Mouse (Mus musculus): ENCODE results near the gene Adcy2.

Adcy2 gene

DNA sequence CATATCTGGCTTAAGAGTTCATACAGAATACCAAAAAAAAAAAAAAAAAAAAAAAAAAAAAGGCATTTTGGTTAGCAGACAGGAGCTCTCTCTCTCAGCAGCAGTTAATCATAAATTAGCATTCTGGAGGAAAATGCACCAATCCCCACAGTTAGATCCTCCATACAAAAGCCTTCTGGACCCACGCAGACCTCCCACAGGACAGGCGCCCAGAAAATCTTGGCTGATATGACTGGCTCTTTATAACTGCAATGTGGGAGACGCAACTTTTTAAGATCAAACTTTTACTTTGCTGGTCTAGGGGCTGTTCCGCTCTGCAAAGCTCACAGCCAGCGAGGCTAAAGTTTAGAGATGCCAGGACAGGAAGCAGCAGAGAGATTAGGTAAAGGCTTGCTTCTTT, 37.8 kb downstream of the Adcy2 start:
- DNase-seq (ENCODE audit: low spot score in 2 of 2) = peak; percentile 42 to 60

DNA sequence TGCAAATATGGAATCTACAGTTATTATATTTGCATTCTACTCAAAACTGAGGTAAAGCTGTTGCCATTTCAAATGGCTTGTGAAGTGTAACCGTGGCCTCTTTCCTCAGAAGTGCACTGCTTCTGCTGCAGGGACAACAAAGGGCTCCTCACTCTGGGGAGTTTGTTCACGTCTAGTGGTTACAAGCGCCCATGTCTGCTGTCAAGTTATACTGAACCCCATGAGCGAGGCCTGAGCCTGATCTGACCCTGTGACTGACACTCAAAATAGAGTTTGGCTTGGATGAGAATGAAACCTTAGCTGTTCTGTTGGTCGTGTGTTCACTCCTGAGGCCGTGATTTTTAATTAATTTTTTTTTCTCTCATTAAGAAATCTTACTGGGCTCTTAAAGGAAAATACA, 38.8 kb downstream of the Adcy2 start:
- no peak for DNase-seq (ENCODE audit: low spot score in 2 of 2)

DNA sequence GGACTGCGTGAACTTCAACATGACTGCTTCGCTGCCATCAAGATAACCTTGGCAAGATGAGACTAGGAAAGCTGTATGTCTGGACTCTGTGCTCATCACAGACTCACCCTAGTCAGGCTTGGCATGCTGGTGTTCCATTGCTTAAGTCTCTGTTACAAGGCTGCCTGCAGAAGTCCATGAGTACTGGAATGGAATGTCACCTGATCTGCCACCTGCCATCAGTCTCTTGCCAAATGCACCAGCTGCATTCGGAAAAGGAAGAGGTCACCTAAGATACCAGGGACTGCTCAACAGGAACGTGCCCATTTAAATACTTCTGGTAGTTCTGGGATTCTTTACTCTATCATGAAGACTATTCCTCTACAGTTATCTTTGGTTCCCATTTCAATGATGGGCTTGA, 39.9 kb downstream of the Adcy2 start:
- DNase-seq (ENCODE audit: low spot score in 2 of 2) = no peak

DNA sequence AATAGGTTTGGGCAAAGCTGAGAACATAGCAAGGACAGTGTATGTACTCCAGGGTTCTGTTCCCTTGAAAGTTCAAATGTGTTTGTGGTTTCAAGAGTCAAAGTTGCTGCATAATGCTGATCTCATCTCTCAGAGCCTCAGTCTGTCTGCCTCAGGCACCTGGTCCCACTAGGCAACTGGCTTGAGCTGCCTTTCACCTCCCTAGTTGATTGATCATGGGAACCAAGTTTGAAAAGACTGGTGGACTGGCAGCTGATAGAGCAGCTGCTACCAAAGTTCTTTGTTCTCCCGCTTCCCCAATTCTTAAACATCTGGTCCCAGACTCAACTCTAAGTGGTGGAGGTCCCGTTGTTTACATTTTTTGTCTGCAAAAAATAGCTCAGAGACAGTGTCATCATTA, 56.6 kb downstream of the Adcy2 start:
- DNase-seq (ENCODE audit: low spot score in 2 of 2) = no peak

DNA sequence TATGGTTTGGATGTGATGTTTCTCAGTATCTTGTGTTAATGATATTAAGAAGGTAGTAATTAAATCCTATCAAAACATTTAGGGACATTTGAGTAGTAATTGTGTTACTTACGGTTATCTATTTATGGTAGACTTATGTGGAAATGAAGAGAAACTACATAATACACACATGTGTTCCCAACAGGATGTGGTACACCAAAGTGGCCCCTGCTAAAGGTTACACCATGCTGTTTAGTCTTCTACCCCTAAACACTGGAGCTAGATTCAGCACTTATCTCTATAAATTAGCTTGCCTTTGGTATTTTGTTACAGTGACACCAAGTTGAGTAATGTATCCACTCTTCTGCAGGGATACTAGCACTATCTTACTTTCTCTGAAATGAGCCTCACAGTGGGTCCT, 57.9 kb downstream of the Adcy2 start:
- no peak for DNase-seq (ENCODE audit: low spot score in 2 of 2)

DNA sequence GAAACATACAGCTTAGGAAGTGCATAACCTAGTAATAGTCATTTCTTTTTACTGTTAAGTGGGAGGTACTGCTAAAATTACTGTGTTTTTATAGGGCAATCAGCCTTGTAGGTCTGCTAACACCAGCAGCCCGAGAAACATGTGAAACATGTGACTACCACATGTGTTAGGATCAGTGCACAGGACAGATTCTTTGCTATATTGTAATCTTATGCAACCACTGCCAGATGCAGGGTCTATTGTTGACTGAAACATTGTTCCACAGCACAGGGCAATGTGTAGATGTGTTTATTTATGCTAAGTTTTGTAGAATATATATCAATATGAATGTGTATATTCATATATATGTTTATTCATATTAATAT, 67.1 kb downstream of the Adcy2 start:
- DNase-seq (ENCODE audit: low spot score in 2 of 2) = no peak

DNA sequence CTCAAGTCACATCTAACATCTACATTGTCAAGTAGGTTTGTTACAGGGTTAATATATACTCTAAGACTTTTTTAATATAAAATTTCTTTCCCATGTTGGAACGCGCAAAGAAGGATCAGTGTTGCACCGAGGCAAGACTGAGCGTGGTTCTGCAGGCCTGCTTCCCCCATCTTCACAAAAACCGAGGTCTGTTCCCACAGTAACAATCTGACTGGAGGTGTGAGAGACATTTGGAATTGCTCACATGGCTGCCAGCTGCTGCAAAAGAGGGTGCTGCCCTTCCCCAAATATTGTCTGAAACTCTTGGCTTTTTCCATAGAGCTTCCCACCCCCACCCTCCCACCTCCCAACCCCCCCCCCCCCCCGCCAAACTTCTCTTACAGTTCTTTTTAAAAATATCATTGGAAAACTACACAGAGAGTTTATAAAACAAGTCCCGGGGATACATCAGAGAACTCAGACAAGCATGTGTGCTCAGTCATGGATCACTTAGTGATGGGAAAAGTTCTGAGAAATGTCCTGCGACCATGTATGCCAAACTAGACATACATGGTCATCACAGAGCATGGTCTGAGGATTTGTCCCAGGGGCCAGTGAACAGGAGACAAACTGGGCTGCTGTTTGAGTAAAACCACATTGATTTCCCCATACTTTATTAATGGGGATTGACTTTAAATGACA, 67.6 kb downstream of the Adcy2 start:
- peak; percentile 40 to 52 for DNase-seq (ENCODE audit: low spot score in 2 of 2)

DNA sequence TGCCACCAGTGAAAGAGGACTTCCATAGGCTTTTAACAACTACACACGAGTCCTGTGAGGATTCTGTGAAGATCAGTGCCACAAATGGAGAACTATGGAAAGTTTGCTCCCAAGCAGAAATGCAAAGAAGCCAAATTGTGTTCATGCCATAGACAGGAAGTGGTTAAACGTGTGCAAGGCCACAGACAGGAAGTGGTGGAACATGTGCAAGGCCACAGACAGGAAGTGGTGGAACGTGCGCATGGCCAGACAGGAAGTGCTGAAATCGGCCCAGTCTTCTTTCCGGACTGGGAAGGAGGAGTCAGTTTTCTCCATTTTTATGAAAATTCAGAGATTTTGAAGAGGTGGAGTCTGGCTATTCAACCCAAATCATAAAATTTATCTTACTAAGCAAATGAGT, 70.9 kb downstream of the Adcy2 start:
- DNase-seq (ENCODE audit: low spot score in 2 of 2) = no peak

DNA sequence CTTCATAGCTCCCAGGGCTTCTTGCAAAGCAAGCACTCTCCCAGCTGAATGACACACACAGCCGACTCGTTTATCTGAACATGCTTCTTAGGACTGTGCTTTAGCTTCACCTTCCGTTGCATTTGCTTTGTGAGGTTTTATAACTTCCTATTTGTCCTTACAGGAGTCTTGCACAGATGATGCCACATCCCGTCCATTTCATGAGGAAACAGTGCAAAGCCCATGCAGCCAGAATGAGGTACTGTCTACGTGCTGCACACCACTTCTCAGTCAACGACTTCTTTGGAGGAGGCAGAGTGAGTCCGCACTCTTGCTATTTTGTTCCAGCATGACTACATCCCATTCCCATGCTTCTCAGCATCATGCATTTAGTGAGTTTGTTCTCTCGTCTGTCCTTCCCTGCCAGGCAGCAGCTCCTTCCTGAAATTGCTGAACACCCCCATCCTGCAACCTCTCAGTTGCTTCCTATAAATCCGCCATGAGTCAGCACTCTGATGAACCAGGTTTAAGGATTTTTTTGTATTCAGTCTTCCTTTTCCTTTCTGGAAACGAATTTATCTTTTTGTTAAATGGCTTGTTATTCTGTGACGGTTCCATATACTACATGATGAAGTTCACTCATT, 85.6 kb downstream of the Adcy2 start:
- no peak for DNase-seq (ENCODE audit: low spot score in 2 of 2)

DNA sequence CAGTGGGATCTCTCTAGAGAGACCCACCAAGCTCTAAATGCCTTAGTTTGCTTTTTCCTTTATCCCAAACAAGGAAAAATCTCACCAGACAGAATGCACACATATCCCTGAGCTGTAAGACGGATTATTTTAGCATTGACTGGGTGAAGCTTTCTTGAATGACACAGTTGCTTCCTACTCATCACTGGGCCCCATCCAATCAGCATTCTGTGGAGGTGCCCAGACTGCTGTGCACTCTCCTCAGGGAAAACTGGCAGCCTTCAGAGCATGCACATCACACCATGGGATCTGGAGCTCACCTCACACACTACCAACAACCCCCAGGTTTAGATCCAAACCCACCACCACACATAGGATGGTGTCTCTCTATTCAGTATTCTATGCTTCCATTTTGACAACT, 92.7 kb downstream of the Adcy2 start:
- no peak for DNase-seq (ENCODE audit: low spot score in 2 of 2)

DNA sequence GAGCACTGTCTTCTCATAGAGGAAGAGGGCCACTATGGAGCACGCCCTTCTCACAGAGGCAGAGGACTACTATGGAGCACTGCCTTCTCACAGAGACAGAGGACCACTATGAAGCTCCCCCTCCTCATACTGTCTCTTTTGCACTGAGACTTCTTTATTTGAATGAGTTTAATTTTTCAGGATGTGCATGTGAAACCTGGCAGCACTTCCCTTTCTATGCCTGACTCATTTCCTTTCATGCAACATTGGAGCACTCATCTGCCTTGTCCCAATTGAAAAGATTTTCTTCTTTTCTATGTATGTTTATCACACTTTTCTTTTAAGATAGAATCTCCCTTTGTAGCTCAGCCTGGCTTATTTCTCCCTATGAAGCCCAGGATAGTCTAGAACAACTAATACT, 96.6 kb downstream of the Adcy2 start:
- DNase-seq (ENCODE audit: low spot score in 2 of 2) = no peak

DNA sequence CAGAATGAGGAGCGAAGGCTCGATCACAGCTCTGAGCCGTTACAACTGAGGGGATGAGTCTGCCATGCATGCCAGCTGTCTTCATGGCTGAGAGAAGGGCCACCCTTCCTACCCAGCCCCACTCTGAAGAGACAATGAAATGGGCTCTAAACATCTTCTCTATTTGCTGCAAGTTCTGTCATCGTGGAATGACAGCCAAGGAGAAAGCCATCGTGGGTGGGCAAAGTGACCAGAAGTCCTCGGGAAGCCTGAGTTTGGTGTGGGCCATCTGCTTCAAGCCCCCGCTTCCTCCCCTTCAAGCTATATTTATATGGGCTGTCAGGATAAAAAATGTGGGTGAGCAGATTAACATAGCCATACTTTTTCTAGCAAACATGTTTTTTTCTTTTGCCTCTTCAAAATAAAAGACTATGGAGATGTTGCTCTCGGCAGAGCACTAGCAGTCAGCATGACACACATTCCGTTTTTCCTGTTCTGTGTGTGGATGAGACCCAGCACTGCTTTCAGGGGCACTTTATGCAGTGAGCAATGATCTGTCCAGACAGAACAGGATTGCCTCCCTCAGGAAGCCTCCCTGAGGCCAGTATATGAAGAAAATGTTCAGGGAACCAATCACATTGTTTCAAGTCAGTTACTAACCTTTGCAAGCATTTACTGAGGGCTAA, 109.3 kb downstream of the Adcy2 start:
- DNase-seq (ENCODE audit: low spot score in 2 of 2) = peak; percentile 72 to 87

DNA sequence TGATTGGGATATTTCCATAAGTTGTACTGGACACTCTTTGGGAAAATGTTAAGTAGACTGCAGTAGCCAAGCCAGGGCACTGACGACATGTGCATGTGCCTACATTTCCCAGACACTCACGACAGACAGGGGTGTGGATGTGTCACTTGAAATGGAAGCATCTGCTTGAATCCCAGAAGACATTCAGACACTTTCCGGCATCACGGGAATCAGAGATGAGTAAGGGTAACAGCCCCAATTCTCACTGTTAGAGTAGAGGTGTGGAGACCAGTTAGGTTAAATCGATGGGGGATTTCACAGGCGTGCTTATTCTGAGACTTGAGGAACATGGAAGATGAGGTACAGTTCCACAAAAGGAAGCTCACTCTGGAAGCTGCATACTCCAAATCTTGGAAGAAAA, 130.6 kb downstream of the Adcy2 start:
- DNase-seq (ENCODE audit: low spot score in 2 of 2) = no peak

DNA sequence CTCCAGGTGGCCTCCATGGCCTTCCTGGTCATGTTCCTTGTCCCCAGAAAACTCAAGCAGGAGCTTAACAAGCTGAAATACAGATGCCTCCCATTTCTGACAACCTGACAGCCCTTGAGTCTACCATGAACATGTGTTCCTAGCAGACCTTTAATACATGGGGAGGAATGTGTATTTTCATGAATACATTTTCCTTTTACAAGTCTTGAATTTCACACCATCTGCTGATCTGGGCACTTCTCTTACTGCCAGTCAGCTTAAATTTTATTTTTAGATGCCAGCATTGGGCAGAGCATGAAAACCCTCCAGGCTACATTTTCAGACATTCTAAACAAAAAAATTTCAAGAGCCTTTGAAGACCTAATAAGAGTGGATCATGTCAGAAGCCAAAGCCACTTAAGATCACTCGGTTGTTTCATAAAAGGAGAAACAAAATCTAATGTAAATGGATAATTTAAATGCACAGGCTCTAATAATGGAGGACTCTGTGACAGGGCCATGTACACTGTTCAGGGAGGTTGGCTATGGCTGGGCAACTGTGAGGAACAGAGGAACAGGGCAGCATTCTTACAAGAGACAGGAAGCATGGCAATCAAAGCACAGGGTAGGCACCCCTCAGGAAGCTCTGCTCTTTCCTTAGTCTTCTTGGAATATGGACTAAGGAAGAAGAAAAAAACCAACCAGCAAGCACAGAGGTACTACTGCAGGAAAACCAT, 131.2 kb downstream of the Adcy2 start:
- peak in 1 of 2 experiments; percentile 47 for DNase-seq (ENCODE audit: low spot score in 2 of 2)

DNA sequence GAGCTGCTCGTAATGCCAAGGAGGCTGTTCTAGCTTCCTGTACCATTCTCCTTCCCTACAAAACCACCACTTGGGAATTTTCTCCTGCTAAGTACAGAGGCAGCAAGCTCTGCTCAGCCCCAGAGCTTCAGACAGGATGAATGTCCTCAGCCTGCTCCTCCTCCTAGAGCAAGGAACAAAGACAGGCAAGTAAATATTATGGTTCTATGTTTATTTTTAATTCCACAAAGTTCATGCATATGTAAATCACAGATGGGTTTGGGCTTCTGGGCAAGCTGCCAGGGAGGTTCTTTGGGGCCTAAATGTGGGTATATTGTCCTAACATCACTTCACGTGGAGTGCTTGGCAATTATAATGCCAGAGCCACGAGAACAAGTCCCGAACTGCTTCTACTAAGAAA, 139.3 kb downstream of the Adcy2 start:
- DNase-seq (ENCODE audit: low spot score in 2 of 2) = peak; percentile 56 to 65

DNA sequence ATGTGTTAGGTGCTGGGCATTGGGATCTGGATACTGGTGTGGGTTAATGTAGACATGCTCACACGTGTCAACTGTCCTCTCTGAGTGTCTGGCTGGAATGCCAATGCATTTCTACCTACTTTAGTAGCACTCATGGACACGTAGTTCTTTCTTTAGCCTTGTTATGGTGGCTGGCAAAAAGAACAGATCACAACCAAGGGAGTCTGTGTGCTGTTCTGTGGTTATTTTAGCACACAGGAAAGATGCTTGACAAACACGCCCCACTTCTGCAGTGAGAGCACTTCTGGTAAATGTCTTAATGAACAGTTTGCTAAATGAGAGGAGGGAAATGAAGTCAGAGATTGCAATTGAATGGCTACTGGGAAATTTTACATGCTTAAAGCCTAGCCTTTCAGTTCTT, 151.1 kb downstream of the Adcy2 start:
- DNase-seq (ENCODE audit: low spot score in 2 of 2) = no peak

DNA sequence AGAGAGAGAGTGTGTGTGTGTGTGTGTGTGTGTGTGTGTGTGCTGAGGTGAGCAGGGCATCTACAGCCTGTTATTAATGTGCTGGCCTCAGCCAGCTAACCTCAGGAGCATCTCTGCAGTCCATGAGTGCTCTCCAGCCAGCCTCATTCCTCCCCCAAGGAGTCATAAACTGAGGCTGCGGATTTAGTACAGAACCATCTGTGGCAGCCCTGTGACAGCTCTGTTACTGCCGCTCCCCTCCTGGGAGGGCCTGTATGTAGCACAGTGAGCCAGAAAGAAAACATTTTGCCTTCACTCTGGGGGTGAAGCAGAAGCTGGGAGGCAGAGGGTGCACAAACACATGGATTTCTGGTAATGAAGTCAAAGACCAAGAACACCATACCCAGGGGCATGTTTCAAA, 159.8 kb downstream of the Adcy2 start:
- peak in 1 of 2 experiments; percentile 42 for DNase-seq (ENCODE audit: low spot score in 2 of 2)

DNA sequence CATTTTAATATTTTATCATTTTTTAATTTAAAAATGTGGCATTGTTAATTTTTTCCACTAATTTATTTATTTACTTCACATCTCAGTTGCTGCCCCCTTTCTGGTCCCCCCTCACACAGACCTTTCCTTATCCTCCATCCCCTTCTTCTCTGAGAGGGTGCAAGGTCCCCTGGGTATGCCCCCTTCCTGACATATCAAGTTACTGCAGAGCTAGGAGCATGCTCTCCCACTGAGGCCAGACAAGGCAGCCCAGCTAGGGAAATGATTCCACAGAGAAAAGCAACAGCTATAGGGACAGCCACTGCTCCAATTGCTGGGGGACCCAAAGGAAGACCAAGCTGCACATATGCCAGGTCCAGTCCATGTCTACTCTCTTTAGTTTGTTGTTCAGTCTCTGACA, 163.2 kb downstream of the Adcy2 start:
- no peak for DNase-seq (ENCODE audit: low spot score in 2 of 2)

DNA sequence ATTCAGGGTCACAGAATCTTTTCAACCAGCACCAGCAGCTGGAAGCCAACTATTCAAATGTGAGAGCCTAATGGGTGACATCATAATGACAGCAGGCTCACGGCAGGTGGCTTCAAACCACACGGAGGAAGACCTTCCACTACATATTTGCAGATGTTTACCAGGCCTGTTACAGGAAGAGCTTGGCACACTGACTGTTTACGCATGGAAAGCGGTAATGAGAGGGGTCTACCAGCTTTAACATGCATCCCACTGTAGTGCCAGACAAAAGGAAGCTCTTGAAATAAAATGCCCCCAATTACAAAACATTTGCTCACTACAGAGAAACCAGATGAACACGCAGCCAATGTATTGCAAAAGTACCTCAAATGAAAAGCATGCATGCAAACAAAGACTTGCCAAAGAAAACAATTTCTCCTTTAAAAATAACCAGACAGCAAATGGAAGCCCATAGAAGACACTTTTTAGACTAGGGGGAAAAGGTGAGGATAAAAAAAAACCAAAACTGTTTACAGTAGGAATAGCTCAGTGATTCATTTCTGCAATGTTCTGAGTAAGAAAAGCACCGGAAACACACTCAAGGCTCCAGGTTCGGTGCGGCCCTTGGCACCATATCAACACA, 163.8 kb downstream of the Adcy2 start:
- DNase-seq (ENCODE audit: low spot score in 2 of 2) = no peak

DNA sequence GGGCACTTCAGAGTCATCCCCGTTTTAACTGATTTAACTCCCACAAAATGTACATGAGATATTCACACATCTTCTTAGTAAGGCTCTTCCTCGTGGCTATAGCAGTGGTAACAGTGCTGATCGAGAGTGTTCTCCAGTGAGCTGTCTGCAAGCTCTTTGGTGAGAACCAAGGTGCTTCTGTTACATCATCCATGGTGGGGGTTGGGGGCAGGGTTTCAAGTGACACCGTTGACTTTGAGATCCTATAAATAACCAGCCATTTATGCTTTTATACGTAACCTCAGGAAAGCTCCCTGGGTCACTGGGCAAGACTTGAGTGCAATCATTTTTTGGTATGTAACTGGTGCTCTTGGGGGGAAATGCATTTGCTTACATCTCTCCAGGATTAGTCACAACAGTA, 167.2 kb downstream of the Adcy2 start:
- DNase-seq (ENCODE audit: low spot score in 2 of 2) = no peak

DNA sequence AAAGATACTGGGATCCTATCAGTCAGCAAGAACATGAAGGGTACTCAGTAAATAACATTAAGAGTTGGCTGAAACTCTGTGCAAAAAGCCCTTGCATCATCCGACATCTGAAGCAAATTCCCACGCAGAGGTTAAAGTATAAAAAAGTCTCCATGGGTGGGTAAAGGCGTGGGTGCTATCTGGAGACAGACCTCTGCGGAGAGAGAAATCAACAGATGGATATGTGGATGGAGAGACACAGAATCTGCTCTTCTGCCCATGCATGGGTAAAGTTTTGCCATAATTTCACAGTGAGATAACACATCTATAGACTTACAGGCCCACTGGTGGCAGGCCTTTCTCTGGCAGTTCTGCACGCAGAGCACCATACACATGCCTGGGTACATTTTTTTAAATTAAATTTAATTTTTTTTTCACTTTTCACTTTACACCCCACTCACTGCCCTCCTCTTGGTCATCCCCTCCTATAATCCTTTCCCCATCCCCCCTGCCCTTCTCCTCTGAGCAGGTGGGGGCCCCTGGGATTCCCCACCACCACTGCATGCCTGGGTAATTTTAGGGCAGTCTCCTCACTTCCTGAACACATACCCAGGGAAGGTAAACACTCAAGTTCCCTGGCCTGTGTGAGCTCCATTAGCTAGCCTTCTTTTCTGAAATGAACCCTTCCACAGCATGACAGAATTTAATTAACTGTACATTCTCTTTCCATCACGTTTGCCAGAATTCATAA, 169.1 kb downstream of the Adcy2 start:
- DNase-seq (ENCODE audit: low spot score in 2 of 2) = no peak

DNA sequence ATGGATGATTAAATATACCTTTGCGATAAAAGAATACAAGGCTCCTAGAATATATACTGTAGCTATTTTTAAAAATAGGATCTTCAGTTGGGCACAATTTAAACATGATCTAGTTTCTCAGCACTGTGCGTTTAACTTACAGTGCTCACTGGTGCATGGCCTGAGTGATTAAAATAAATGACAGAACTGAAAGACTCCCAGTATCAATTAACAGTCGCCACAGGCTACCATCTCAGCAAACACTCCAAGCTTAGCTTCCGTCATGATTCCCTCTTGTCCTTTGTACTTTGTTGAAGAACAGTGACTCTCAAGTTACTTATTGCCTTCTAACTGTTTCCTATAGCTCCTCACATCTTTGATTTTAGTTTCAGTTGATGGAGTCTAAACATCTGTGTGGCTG, 170.9 kb downstream of the Adcy2 start:
- DNase-seq (ENCODE audit: low spot score in 2 of 2) = no peak
